Mouse (Mus musculus) testis, adult 2 months (tissue): Measurements from ENCODE around the gene Slc25a42.

Experiments used
- CTCF ChIP-seq: fragments of 200-500 bp; IDR thresholded peaks from 2 replicates; pipeline ENCODE4 v1.5.1; 2012; ENCODE audit warnings: low read depth, mild to moderate bottlenecking, inconsistent platforms, low read length, moderate library complexity; ENCODE audit not compliant: control insufficient read depth, insufficient read depth, insufficient replicate concordance
- POLR2A ChIP-seq: fragments of 200-500 bp; IDR thresholded peaks from 2 replicates; pipeline ENCODE4 v1.6.1; 2012; ENCODE audit warnings: low read depth, mild to moderate bottlenecking, inconsistent platforms, low read length, moderate library complexity; ENCODE audit not compliant: control insufficient read depth

GRCm38 (mm10) chr8:70193238-70193637, 18.9 kb downstream of the Slc25a42 start:
- TF ChIP-seq CTCF (no peak), POLR2A (no peak)
